Mouse (Mus musculus) spleen, embryonic (tissue): ENCODE measurements around the gene Gpat3.

Experiments used
- CTCF ChIA-PET: fragments of 350-600 bp; sonication (Branson Sonifier 250); formaldehyde crosslinking; loops from one replicate; lab custom pipeline; 2022; lab: Charles Lee

Gpat3 gene

GRCm38 (mm10) chr5:100856552-100856951 lies 11.0 kb downstream of the Gpat3 start:
- CTCF ChIA-PET, result no interaction called here

- CTCF ChIA-PET, result interaction anchor here (0.6 kb wide), 1 partner anchor 470 kb away, joined by 5 read pairs; no protein-coding TSS in a partner anchor
These were observed 15.0 kb downstream of the Gpat3 start for GRCm38 (mm10) chr5:100860417-100861053.

DNA sequence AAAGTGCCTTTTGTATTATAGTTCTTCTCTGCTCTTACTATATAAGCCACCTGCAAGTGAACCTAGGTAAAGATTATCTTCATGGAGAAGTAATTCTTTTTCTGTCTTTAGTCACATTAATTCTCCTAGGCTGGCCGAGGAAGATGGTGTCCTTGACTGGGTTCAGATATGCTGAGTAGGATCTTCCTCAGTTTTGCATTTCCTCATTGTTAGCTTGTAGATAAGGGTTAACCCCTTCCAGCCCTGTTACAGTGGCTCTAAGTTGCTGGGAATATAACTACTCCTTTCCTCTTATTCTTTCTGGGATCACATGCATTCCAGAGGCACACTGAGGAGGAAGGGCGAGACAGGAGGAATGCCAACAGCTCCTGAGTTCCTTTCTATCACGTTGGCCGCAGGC lies 15.6 kb downstream of the Gpat3 start:
- CTCF ChIA-PET, result interaction anchor here (1.2 kb wide), 1 partner anchor 817 kb away, joined by 3 read pairs; no protein-coding TSS in a partner anchor

DNA sequence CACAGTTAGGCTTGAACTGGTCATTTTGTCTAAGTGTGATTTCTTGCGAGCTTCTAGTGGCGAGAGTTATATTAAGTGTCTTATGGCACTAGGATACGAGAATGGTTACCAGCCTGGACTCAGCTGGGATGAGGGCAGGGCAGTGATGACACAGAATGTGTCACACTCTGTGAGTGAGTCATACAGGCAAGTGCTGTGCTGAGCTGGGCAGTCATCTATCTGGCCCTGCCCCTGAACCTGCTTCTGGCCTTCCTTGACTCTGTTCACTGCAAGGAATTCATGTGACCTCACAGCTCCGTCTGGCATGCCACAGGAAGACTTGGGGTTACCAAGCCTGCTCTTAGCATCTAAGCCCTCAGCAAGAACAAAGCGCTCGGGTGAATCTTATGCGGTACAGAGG lies 16.3 kb downstream of the Gpat3 start:
- CTCF ChIA-PET, result interaction anchor here (1.2 kb wide), 1 partner anchor 818 kb away, joined by 3 read pairs; no protein-coding TSS in a partner anchor

GRCm38 (mm10) chr5:100863091-100863490 lies 17.6 kb downstream of the Gpat3 start:
- CTCF ChIA-PET, result no interaction called here

- CTCF ChIA-PET, result no interaction called here
These were observed 18.9 kb downstream of the Gpat3 start for GRCm38 (mm10) chr5:100864438-100864837.

DNA sequence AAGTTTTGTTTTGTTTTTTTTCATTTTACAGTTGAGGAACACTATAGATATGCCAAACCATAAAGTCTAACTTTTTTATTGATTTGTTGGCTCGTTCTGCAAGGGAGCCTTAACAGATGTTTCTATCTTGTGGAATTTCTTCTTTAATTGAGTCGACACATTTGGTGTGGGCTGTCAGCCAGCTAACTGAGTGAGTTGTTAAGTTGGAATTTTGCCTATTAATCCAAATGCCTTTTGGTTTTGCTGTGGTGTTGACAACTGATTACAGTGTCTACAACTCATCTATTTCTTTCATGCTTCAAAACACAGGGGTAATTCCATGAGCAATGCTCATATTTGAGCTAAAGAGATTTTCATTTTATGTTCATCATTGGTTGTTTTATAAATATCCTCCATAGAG lies 20.7 kb downstream of the Gpat3 start:
- CTCF ChIA-PET, result no interaction called here

DNA sequence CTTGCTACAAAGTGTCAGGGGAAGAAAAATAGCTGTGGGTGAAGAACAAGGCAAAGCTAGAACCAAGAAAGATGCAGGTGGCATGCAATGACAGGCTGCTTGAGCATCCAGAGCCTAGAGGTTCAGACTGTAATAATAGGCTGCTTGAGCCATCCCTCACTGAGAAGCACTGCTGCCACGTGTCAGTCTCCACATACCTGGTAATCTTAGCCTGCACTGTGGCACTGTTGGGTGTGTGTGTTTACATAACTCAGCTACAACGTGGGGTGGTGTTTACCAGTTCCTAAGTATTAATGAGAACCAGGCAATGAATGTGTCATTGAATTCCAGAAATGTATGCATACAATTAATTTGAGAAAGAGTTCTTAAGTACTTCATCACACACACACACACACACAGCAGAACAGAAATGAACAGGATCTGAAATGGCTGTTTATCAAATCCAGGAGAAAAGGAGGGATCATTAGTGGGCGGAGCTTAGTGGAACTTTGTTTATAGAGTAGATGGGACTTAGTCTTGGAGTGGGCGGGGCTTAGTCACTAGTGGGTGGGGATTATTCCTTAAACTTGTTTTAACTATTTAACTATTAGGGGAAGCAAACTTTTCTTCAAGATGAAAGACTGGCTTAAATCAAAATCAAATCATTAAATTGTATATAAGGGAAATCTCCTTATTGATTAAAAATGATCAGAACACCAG lies 23.8 kb downstream of the Gpat3 start:
- CTCF ChIA-PET, result interaction anchor here (0.5 to 1.4 kb wide), 2 partner anchors 49 to 800 kb away, joined by 3 read pairs; no protein-coding TSS in a partner anchor

- CTCF ChIA-PET, result interaction anchor here (1.1 kb wide), 1 partner anchor 40 kb away, joined by 3 read pairs; no protein-coding TSS in a partner anchor
These were observed 26.5 kb downstream of the Gpat3 start for GRCm38 (mm10) chr5:100871987-100872386.

GRCm38 (mm10) chr5:100874721-100875120 lies 29.2 kb downstream of the Gpat3 start:
- CTCF ChIA-PET, result interaction anchor here (0.7 kb wide), 1 partner anchor 20 kb away, joined by 4 read pairs; no protein-coding TSS in a partner anchor

GRCm38 (mm10) chr5:100875180-100875579 lies 29.7 kb downstream of the Gpat3 start:
- CTCF ChIA-PET, result interaction anchor here (0.7 kb wide), 1 partner anchor 1070 kb away, joined by 3 read pairs; no protein-coding TSS in a partner anchor

DNA sequence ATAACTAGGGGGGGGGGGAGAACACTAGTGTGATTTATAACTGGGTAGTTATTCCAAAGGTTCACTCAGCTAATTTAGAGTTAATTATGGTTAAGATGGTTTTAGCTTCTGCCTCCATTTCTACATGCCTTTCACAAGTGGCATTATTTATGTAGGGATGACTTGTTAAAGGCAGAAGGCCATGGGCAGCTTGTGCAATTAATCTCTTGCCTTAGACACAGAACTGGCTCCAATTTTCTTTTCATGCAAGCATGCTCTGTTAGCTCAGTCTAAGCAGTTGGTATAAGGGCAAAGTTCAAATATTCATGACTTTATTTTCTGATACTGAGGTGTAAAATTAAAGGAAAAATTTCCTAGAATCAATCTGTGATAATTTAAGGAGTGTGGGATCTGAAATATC lies 31.5 kb downstream of the Gpat3 start:
- CTCF ChIA-PET, result no interaction called here

DNA sequence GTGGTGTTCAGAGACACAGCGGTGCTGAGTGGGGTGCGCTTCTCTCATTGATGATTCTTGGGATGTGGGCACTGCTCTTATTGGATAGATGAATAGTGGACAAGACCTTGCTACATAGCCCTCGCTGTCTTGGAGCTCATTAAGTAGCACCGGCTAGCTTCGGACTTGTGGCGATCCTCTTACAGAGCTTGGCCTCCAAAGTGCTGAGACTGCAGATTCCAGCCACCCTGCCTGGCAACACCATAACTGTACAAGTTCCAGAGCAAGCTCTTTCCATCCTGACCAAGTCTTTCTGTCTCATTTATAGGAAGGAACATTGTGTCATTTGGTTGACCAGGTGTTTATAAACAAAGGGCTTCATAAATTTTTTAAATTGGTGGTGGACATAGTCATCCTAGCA lies 39.7 kb downstream of the Gpat3 start:
- CTCF ChIA-PET, result no interaction called here

GRCm38 (mm10) chr5:100886331-100886988 lies 40.9 kb downstream of the Gpat3 start:
- CTCF ChIA-PET, result no interaction called here

- CTCF ChIA-PET, result no interaction called here
These were observed 50.7 kb downstream of the Gpat3 start for GRCm38 (mm10) chr5:100896199-100896598.

- CTCF ChIA-PET, result no interaction called here
These were observed 54.4 kb downstream of the Gpat3 start for GRCm38 (mm10) chr5:100899745-100900489.

GRCm38 (mm10) chr5:100901046-100901445 lies 55.5 kb downstream of the Gpat3 start:
- CTCF ChIA-PET, result no interaction called here

DNA sequence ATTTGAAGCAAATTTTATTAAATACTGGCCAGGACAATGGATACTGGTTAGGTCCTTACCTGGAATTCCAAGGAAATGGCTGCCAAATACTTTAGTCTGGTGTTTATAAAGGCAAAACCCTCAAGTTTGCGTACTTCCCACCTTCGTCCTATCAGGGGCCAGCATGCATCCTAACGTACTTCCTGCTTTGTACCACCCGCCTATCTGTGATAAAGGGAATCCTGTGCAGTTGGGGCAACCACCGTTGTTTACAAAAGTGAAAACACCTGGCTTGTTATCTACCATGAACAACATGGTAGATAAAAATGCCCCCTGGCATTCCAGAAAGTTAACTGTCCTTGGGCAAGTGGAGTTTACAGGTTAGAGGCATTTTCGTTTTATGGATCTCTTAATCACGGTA lies 63.0 kb downstream of the Gpat3 start:
- CTCF ChIA-PET, result interaction anchor here (0.7 to 0.8 kb wide), 2 partner anchors 11 to 86 kb away, joined by 3 read pairs; no protein-coding TSS in a partner anchor

- CTCF ChIA-PET, result interaction anchor here (0.8 kb wide), 1 partner anchor 10 kb away, joined by 3 read pairs; no protein-coding TSS in a partner anchor
These were observed 63.4 kb downstream of the Gpat3 start for GRCm38 (mm10) chr5:100908901-100909300.

DNA sequence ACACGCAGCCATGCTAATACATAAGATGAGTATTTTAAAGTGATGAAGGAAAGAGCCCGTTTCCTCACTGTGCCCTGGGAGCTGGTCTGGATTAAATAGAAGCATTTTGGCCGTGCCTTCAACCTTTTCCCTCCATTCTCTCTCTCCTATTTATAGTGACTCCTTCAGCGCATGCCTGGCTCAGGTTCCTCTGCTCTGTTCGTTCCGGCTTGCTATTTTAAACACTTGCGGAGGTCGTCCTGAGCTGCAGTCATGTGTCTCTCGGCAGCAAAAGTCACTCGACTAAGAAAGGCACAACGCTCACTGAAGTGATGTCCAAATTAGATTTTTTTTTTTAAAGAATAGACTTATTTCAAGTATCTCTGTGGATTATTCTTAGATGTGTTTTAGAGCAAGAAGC lies 64.2 kb downstream of the Gpat3 start:
- CTCF ChIA-PET, result interaction anchor here (0.6 kb wide), 1 partner anchor 374 kb away, joined by 7 read pairs; no protein-coding TSS in a partner anchor

- CTCF ChIA-PET, result interaction anchor here (1.0 to 1.5 kb wide), 4 partner anchors 40 to 86 kb away, joined by 3 to 10 read pairs (median 3); no protein-coding TSS in a partner anchor
These were observed 66.1 kb downstream of the Gpat3 start for GRCm38 (mm10) chr5:100911502-100912097.
